Mouse (Mus musculus) forebrain, embryonic 13.5 days (tissue): ENCODE measurements around the gene Hist2h2be. TPM values are rescaled to one million over a fixed set of nuclear protein-coding genes. Genes with fewer than 3 reads are reported as not detected.
"Not testable (repeated sequence)": the region's sequence is repeated elsewhere in the genome, so short reads cannot be mapped to it uniquely, and the experiment has no call there.

ENCODE experiments used
- ATAC-seq: fragments of 200-750 bp; cut with Nextera tagmentation; 2 replicates; pipeline ENCODE4 v1.8.0; 2017
- H3K27ac ChIP-seq: fragments of 300-500 bp; sonication (generic); 2 replicates; pipeline ENCODE4 v1.5.1; 2015; ENCODE audit warnings: inconsistent platforms, mild to moderate bottlenecking, moderate library complexity
- H3K27me3 ChIP-seq: fragments of 300-500 bp; sonication (generic); 2 replicates; pipeline ENCODE4 v1.6.1; 2015; ENCODE audit warnings: mild to moderate bottlenecking, inconsistent platforms
- H3K36me3 ChIP-seq: fragments of 300-500 bp; sonication (generic); 2 replicates; pipeline ENCODE4 v1.6.1; 2015; ENCODE audit warnings: mild to moderate bottlenecking, inconsistent platforms; ENCODE audit not compliant: poor library complexity, severe bottlenecking
- H3K4me1 ChIP-seq: fragments of 300-500 bp; sonication (generic); 2 replicates; pipeline ENCODE4 v1.6.1; 2015; ENCODE audit warnings: inconsistent platforms
- H3K4me2 ChIP-seq: fragments of 300-500 bp; sonication (generic); 2 replicates; pipeline ENCODE4 v1.6.1; 2015; ENCODE audit warnings: inconsistent platforms, mild to moderate bottlenecking, moderate library complexity
- H3K4me3 ChIP-seq: fragments of 300-500 bp; sonication (generic); 2 replicates; pipeline ENCODE4 v1.5.1; 2015; ENCODE audit warnings: mild to moderate bottlenecking, inconsistent platforms
- H3K9ac ChIP-seq: fragments of 300-500 bp; sonication (generic); 2 replicates; pipeline ENCODE4 v1.6.1; 2015; ENCODE audit warnings: mild to moderate bottlenecking, inconsistent platforms
- H3K9me3 ChIP-seq: fragments of 300-500 bp; sonication (generic); replicated peaks from 2 replicates; pipeline ENCODE4 v1.6.1; 2016; ENCODE audit warnings: inconsistent platforms
- WGBS: fragments of 180-500 bp; shearing (Covaris S2); methylation state at CpG from one replicate; pipeline ENCODE4 v1.1.7; 2015; 5-methylcytosine and 5-hydroxymethylcytosine counted together
- polyA plus RNA-seq: library from polyadenylated mRNA; unstranded; fragments of >200 nt; fragmentation: Nextera tagmentation; extraction: Ambion mirVana; gene quantifications from 2 replicates; pipeline ENCODE4 v1.2.1, GENCODE M21; 2015

Gene Hist2h2be
- 10.7 and 11.0 TPM in 2 replicates for polyA plus RNA-seq

DNA sequence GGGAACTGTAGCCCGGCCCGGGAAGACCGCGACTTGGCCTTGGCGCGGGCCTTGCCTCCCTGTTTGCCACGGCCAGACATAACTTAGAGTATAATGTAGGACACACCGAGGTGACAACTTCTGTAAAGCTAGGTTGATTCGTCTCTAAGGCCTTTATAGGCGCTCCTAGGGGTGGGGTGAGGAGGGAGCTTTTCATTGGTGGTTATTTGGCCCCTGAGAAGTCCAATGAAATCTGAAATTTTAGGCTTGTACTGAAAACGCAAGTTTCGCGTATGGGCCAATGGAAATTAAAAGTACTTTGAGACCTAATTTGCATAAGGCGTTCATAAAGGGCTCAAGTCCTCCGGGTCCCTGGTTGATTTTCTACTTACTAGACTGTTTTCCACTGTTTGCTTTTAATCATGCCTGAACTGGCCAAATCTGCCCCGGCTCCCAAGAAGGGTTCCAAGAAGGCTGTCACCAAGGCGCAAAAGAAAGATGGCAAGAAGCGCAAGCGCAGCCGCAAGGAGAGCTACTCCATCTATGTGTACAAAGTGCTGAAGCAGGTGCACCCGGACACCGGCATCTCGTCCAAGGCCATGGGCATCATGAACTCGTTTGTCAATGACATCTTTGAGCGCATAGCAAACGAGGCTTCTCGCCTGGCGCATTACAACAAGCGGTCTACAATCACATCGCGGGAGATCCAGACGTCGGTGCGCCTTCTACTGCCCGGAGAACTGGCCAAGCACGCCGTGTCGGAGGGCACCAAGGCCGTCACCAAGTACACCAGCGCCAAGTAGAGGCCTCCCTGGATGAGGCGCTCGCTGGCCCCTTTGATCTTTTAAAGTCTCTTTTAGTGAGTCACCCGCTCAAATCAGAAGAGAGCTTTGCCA is at the start of gene Hist2h2be, which contains the start of gene Hist2h2ac:
Gene Hist2h2be, plus strand, starts transcription at position 355 of the 875 bp plus-strand sequence.
Gene Hist2h2ac, minus strand, starts transcription at position 116 of the 875 bp plus-strand sequence.
- whole genome bisulfite sequencing = under 1% methylated on average over 43 of the region's 43 CpGs
- peaks cover 55% of the 10 kb centered on the region for H3K4me1 ChIP-seq

GRCm38 (mm10) chr3:96171583-96172196 is 49.2 kb upstream of the Hist2h2be start:
- Histone ChIP-seq H3K4me3 (peak overlapping the region; percentile 96), H3K9me3 (no peaks in the 10 kb centered on the region), H3K4me2 (peak overlapping the region; percentile 99), H3K9ac (peak overlapping the region; percentile 92), H3K27me3 (no peaks in the 10 kb centered on the region), H3K36me3 (peaks cover 28% of the 10 kb centered on the region), H3K27ac (peak overlapping the region; percentile 99), H3K4me1 (peaks cover 41% of the 10 kb centered on the region)
- 22% methylated on average over 18 of the region's 18 CpGs for WGBS
- peak; percentile 27 for ATAC-seq

More for the DNA sequence above, at the start of gene Hist2h2be, which contains the start of gene Hist2h2ac:
- Histone ChIP-seq H3K36me3 (no peaks in the 10 kb centered on the region), H3K4me2 (peak within 1 kb of the TSS; percentile 87), H3K27me3 (no peaks in the 10 kb centered on the region), H3K9me3 (no peaks in the 10 kb centered on the region), H3K9ac (peak within 1 kb of the TSS; percentile 88), H3K4me3 (peak within 1 kb of the TSS; percentile 61), H3K27ac (peak within 1 kb of the TSS; percentile 98)
- ATAC-seq = peak; percentile 90

DNA sequence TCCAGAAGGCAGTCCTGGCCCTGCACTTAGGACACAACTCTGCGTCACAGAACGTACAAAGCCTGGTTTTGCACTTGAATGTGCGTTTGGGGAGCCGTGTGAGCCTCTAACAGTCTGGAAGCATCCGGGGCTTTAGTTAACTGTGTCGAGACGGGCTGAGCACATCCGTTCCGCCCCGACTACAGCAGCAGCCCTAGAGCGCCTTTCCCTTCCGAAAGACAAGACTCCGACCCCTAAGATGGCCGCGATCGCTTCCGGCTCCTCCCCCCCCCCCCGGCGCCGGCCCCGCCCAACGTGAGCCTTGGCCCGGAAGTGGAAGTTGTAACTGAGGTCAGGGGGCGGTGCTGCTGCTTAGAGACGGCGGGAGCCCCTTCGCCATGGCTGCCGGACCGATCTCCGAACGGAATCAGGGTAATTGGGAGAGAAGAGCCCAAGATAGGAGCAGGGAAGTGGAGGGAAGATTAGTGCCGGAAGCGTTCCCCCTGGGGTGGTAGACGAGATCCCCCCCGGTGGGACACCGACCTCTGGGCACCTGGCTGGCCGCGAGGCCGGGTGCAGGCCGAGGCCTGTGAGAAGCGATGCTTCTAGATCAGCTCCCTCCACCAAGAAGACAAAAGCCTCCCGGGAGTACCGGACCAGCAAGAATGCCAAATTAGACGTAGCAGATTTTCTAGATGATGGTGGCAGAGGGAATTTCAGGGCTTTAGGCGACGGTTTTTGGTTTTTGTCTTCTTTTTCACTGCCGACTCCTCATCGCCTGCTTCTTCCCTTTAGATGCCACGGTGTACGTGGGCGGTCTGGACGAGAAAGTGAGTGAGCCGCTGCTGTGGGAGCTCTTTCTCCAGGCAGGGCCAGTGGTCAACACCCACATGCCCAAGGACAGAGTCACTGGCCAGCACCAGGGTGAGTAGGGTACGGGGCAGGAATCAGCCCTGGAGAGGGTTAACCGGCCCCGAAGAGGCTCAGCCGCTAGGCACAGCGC is 48.4 kb upstream of the Hist2h2be start, which contains the start of gene Sf3b4:
Gene Sf3b4, plus strand, starts transcription at position 136 of the 982 bp plus-strand sequence.
- no peaks in the 10 kb centered on the region for H3K9me3 ChIP-seq
- 2% methylated on average over 57 of the region's 58 CpGs for WGBS
- peak within 1 kb of the TSS; percentile 92 for H3K9ac ChIP-seq
- H3K27ac ChIP-seq = peak within 1 kb of the TSS; percentile 99
- peaks cover 34% of the 10 kb centered on the region for H3K36me3 ChIP-seq
- H3K4me1 ChIP-seq = peaks cover 41% of the 10 kb centered on the region
- no peaks in the 10 kb centered on the region for H3K27me3 ChIP-seq
- ATAC-seq = peak; percentile 96
- H3K4me3 ChIP-seq = peak within 1 kb of the TSS; percentile 96
- peak within 1 kb of the TSS; percentile 99 for H3K4me2 ChIP-seq

DNA sequence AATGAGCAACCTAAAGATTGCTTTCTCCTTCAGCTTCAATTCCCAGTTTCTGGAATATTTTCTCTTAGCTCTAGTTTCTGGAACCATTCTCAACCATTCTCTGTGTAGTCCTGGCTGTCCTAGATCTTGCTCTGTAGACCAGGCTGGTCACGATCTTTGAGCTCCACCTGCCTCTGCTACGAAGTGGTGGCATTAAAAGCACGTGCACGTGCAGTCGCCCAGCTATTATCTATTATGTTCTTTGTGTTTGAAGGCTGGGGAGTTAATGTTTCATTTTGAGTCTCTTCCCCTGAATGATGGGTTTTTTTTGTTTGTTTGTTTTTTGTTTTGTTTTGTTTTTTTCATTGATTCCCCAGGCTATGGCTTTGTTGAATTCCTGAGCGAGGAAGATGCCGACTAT is 47.7 kb upstream of the Hist2h2be start:
- no peaks in the 10 kb centered on the region for H3K27me3 ChIP-seq
- H3K4me2 ChIP-seq = peak overlapping the region; percentile 99
- peak overlapping the region; percentile 92 for H3K9ac ChIP-seq
- no peak overlapping the region for H3K27ac ChIP-seq
- WGBS = 34% methylated on average over 7 of the region's 7 CpGs
- peaks cover 41% of the 10 kb centered on the region for H3K36me3 ChIP-seq
- H3K9me3 ChIP-seq = no peaks in the 10 kb centered on the region
- H3K4me3 ChIP-seq = peak overlapping the region; percentile 96
- H3K4me1 ChIP-seq = peaks cover 41% of the 10 kb centered on the region
- no peak for ATAC-seq

DNA sequence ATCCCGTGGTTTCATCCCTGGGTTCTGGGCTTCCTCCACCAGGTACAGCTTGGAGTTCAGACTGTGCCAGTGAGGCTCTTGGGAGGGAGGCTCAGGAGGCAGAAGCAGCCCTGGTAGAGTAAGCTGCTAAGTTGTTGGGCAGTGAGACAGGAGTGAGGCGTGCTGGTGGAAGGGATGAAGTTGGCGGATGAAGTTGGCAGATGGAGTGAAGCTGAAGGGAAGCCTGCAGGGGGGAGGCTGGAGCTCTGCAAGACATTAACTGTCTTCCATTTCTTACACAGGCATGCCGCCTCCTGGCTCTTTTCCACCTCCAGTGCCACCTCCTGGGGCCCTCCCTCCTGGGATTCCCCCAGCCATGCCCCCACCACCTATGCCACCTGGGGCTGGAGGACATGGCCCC is 46.9 kb upstream of the Hist2h2be start:
- Histone ChIP-seq H3K4me2 (peak overlapping the region; percentile 99), H3K4me3 (peak overlapping the region; percentile 20; the same call in 1 of the 2 replicates), H3K36me3 (peaks cover 49% of the 10 kb centered on the region), H3K4me1 (peaks cover 38% of the 10 kb centered on the region)
- H3K9me3 ChIP-seq, H3K9ac ChIP-seq, ATAC-seq, H3K27me3 ChIP-seq, H3K27ac ChIP-seq: not testable (repeated sequence)
- 91% methylated on average over 4 of the region's 4 CpGs for WGBS

GRCm38 (mm10) chr3:96175251-96175650 is 45.7 kb upstream of the Hist2h2be start:
- H3K27ac ChIP-seq = no peak overlapping the region
- WGBS = 96% methylated on average over 6 of the region's 6 CpGs
- H3K9ac ChIP-seq = no peak overlapping the region
- peaks cover 40% of the 10 kb centered on the region for H3K4me1 ChIP-seq
- H3K4me3 ChIP-seq = no peak overlapping the region
- no peak for ATAC-seq
- H3K9me3 ChIP-seq = no peaks in the 10 kb centered on the region
- no peaks in the 10 kb centered on the region for H3K27me3 ChIP-seq
- H3K36me3 ChIP-seq = peaks cover 49% of the 10 kb centered on the region
- no peak overlapping the region for H3K4me2 ChIP-seq

GRCm38 (mm10) chr3:96178427-96178826 is 42.5 kb upstream of the Hist2h2be start:
- Histone ChIP-seq H3K36me3 (peaks cover 49% of the 10 kb centered on the region), H3K4me3 (no peak overlapping the region), H3K27me3 (no peaks in the 10 kb centered on the region), H3K9me3 (no peaks in the 10 kb centered on the region), H3K4me2 (no peak overlapping the region), H3K4me1 (peaks cover 39% of the 10 kb centered on the region), H3K9ac (no peak overlapping the region), H3K27ac (no peak overlapping the region)
- no peak for ATAC-seq
- 97% methylated on average over 4 of the region's 4 CpGs for WGBS

- Histone ChIP-seq H3K9me3 (no peaks in the 10 kb centered on the region), H3K4me1 (peaks cover 35% of the 10 kb centered on the region), H3K27ac (no peak overlapping the region), H3K27me3 (no peaks in the 10 kb centered on the region), H3K36me3 (peaks cover 48% of the 10 kb centered on the region), H3K4me2 (no peak overlapping the region), H3K4me3 (no peak overlapping the region), H3K9ac (no peak overlapping the region)
- no peak for ATAC-seq
- WGBS = 91% methylated on average over 2 of the region's 2 CpGs
Observed at GRCm38 (mm10) chr3:96178902-96179301, 42.0 kb upstream of the Hist2h2be start.

DNA sequence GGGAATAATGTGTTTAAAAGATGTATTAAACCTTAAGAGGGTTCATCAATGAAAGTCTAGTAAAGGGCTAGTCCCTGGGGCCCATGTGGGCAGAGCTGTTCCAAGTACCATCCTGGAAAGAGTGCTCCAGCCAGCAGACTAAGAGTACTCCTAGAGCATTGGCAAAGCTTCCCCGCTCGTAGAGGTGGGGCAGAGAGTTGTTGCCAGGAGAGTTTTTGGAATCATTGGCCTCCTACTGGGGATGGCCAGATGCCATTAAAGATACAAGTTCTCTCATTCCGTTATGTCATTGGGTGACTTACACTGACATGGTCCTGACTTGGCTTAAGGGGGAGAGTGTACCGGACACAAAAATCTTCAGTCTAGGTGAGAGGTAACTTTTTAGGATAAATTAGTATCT is 41.4 kb upstream of the Hist2h2be start:
- Histone ChIP-seq H3K4me3 (no peak overlapping the region), H3K27ac (no peak overlapping the region), H3K9ac (no peak overlapping the region), H3K9me3 (no peaks in the 10 kb centered on the region), H3K4me1 (peaks cover 28% of the 10 kb centered on the region), H3K27me3 (no peaks in the 10 kb centered on the region), H3K36me3 (peaks cover 41% of the 10 kb centered on the region), H3K4me2 (no peak overlapping the region)
- no peak for ATAC-seq
- WGBS = 66% methylated on average over 4 of the region's 4 CpGs

DNA sequence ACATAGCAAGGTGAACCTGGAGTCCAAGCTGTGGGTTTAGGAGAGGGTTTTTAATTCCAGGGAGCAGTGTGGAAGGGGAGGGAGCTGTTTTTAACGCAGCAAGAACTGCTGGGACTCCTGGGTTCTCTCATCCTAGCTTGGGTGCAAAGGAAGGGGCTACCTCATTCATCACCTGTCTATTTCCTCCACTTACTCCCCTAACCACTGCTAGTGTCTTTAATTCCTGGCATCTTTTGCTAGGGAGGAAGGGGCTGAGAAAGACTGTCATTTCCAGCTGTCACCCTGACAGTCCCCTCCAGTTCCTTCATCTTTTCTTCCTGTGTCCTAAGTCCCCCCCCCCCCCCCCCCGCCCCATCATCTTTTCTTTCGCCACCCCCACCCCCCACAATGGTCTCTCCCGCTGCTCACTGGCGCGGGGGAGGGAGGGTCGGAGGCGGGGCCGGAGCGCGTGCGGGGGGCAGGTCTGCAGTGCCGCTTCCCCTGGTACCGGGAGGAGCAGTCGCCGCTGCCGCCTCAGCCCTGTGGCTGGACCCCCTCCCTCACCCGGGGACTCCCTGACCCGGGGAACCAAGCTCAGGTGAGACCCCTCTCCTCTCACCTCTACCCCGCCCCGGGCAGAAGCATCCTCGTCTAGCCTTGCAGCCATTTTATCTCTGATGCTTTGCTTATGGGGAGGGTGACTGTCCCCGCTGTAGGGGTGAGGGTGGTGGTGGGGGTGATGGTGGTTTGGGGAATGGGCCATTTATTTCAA is 40.0 kb upstream of the Hist2h2be start, which contains the start of gene Sv2a:
Gene Sv2a, plus strand, starts transcription at position 425 of the 751 bp plus-strand sequence.
- Histone ChIP-seq H3K9me3 (no peaks in the 10 kb centered on the region), H3K4me3 (peak within 1 kb of the TSS; percentile 59), H3K36me3 (peaks cover 35% of the 10 kb centered on the region), H3K27me3 (no peaks in the 10 kb centered on the region), H3K4me2 (peak within 1 kb of the TSS; percentile 78), H3K27ac (peak within 1 kb of the TSS; percentile 61), H3K4me1 (peaks cover 23% of the 10 kb centered on the region), H3K9ac (peak within 1 kb of the TSS; percentile 84)
- 0% methylated on average over 11 of the region's 23 CpGs for WGBS
- ATAC-seq = peak; percentile 74
